Comparison of ENCODE assay signal across 27 mouse cellular contexts in the genomic region with DNA sequence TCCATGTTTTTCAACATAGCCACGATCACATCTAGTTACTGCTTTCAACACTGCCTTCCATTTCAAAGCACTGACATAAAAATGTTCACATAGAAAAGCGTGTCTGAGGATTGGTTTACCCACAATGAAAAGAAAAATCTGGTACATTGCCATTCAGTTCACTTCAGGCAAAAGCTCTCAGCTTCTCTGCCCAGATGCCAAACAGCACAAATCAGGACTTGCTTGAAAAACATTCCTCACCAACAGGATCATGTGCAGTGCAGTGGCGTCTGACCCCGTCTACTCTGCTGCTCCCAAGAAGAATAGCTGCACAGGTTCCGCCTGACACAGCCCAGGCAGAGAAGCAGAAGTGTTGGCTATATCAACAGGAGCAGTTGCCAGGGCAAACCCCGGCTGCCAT.
DNase-seq lines count a peak whose midpoint lies in the region; ATAC-seq and TF ChIP-seq lines count a peak whose summit lies in the region.
"Had no signal": no experiment of that assay in that cellular context is flagged by ENCODE, and none has a peak within 500 bp of the region (broad histone marks: within the 10 kb centered on the region; RNA-seq: fewer than 3 reads in every experiment).

No protein-coding gene starts in this region.

- ATAC-seq in heart, postnatal 0 days (ENCODE audit: insufficient read depth, low read depth), result no peak
- ATAC-seq in forebrain, embryonic 12.5 days (ENCODE audit: low FRiP score), result no peak
- ATAC-seq: activated CD4-positive, CD25-positive, alpha-beta regulatory T cell, adult 4 months; forebrain, embryonic 14.5 days; hindbrain, embryonic 16.5 days; intestine, embryonic 16.5 days had no signal

- intact Hi-C loops in heart, postnatal 14 days (cut with DNase I), result no loop called here

- 55% methylated on average over 6 of the region's 6 CpGs for WGBS in heart, postnatal 0 days
- 84% methylated on average over 6 of the region's 6 CpGs for WGBS in forebrain, embryonic 12.5 days

- no peak overlapping the region for H3K27ac ChIP-seq in heart, postnatal 0 days (ENCODE audit: low read depth)
- H3K27ac ChIP-seq in forebrain, embryonic 12.5 days, result no peak overlapping the region
- H3K27ac ChIP-seq: embryonic facial prominence, embryonic 13.5 days; heart, adult 2 months; limb, embryonic 12.5 days; liver, embryonic 15.5 days had no signal

- H3K9ac ChIP-seq in heart, postnatal 0 days (replicated peaks; ENCODE audit: low read depth, low read length), result no peak overlapping the region
- H3K9ac ChIP-seq in forebrain, embryonic 12.5 days, result no peak overlapping the region
- H3K9ac ChIP-seq: embryonic facial prominence, embryonic 13.5 days; heart, embryonic 12.5 days; limb, embryonic 12.5 days; liver, embryonic 15.5 days; lung, embryonic 14.5 days had no signal

- H3K27me3 ChIP-seq in heart, postnatal 0 days (ENCODE audit: control insufficient read depth, insufficient read depth, low read length), result no peaks in the 10 kb centered on the region
- no peaks in the 10 kb centered on the region for H3K27me3 ChIP-seq in forebrain, embryonic 12.5 days
- H3K27me3 ChIP-seq: embryonic facial prominence, embryonic 13.5 days; heart, embryonic 12.5 days; limb, embryonic 12.5 days; liver, embryonic 15.5 days had no signal

- H3K4me2 ChIP-seq in heart, postnatal 0 days (ENCODE audit: low read depth, low read length), result no peak overlapping the region
- no peak overlapping the region for H3K4me2 ChIP-seq in forebrain, embryonic 12.5 days
- H3K4me2 ChIP-seq: embryonic facial prominence, embryonic 13.5 days; heart, embryonic 12.5 days; limb, embryonic 12.5 days; liver, embryonic 15.5 days; lung, embryonic 14.5 days had no signal

- H3K36me3 ChIP-seq in heart, postnatal 0 days (replicated peaks; ENCODE audit: control insufficient read depth, insufficient read depth, low read length), result no peaks in the 10 kb centered on the region
- H3K36me3 ChIP-seq in forebrain, embryonic 12.5 days (replicated peaks), result no peaks in the 10 kb centered on the region
- H3K36me3 ChIP-seq: embryonic facial prominence, embryonic 13.5 days; heart, embryonic 12.5 days; limb, embryonic 12.5 days; liver, embryonic 15.5 days had no signal

- TF ChIP-seq CTCF in heart, postnatal 0 days (IDR thresholded peaks at IDR 0.05; ENCODE audit: low read depth), result no peak

- H3K9me3 ChIP-seq in heart, postnatal 0 days (replicated peaks; ENCODE audit: control insufficient read depth, low read length), result no peaks in the 10 kb centered on the region
- no peaks in the 10 kb centered on the region for H3K9me3 ChIP-seq in forebrain, embryonic 12.5 days
- H3K9me3 ChIP-seq: embryonic facial prominence, embryonic 13.5 days; heart, embryonic 12.5 days; limb, embryonic 12.5 days; liver, embryonic 15.5 days had no signal

- TF ChIP-seq EP300 in heart, postnatal 0 days (IDR thresholded peaks at IDR 0.05; ENCODE audit: low read depth), result no peak

- H3K4me1 ChIP-seq in heart, postnatal 0 days (ENCODE audit: control insufficient read depth, insufficient read depth), result no peaks in the 10 kb centered on the region
- no peaks in the 10 kb centered on the region for H3K4me1 ChIP-seq in forebrain, embryonic 12.5 days
- H3K4me1 ChIP-seq: limb, embryonic 12.5 days; liver, embryonic 15.5 days had no signal

- peak; percentile 11 for DNase-seq in heart, postnatal 0 days (ENCODE audit: low spot score)
- DNase-seq in heart, postnatal 14 days, result no peak
- DNase-seq in urinary bladder, postnatal 25 days (ENCODE audit: low spot score), result peak; percentile 5
- no peak for DNase-seq in urinary bladder, postnatal 10 days (ENCODE audit: low spot score)
- peak; percentile 73 for DNase-seq in fibroblast of lung, adult 2 months (ENCODE audit: low read depth)
- DNase-seq: adrenal gland, adult 2 months; B cell, adult 2 months; cerebellum, adult 9-10 months; gastrocnemius, postnatal 25 days; kidney, adult 8-10 months; kidney, postnatal 14 days; lung, embryonic 14.5 days; lung, postnatal 14 days; midbrain, embryonic 14.5 days; thymus, adult 2 months; thymus, postnatal 36 days had no signal

- H3K4me3 ChIP-seq in heart, postnatal 0 days (ENCODE audit: low read depth, low read length), result no peak overlapping the region
- H3K4me3 ChIP-seq in forebrain, embryonic 12.5 days (replicated peaks), result no peak overlapping the region
- H3K4me3 ChIP-seq: embryonic facial prominence, embryonic 13.5 days; erythroblast, embryonic 14.5 days; heart, adult 2 months; heart, embryonic 12.5 days; limb, embryonic 12.5 days; liver, embryonic 15.5 days had no signal

Comparison
In these comparisons a context has a peak if more than half of its experiments do, and no peak if none do; other contexts are left out.
1. DNase-seq: peak in heart, postnatal 0 days (single experiment), urinary bladder, postnatal 25 days (single experiment) and fibroblast of lung, adult 2 months (single experiment); none in heart, postnatal 14 days (0 of 2) and urinary bladder, postnatal 10 days (single experiment).